Mouse (Mus musculus) myocyte (in vitro differentiated cells): ENCODE results near the gene Actb. TPM values are rescaled to one million over a fixed set of nuclear protein-coding genes. Genes with fewer than 3 reads are reported as not detected.

Experiments used
- H3K27me3 ChIP-seq: one replicate; pipeline ENCODE4 v1.6.1; 2011; ENCODE audit not compliant: control insufficient read depth, insufficient read depth, insufficient read length
- H3K36me3 ChIP-seq: one replicate; pipeline ENCODE4 v1.6.1; 2011; ENCODE audit not compliant: control insufficient read depth, insufficient read depth
- H3K4me2 ChIP-seq: one replicate; pipeline ENCODE4 v1.6.1; 2011; ENCODE audit warnings: low read depth, control low read depth
- H3K4me3 ChIP-seq: one replicate; pipeline ENCODE4 v1.5.1; 2011; ENCODE audit warnings: mild to moderate bottlenecking, control low read depth, moderate library complexity
- H3K79me2 ChIP-seq: one replicate; pipeline ENCODE4 v1.6.1; 2011; ENCODE audit not compliant: control insufficient read depth, insufficient read depth
- H3ac ChIP-seq: one replicate; pipeline ENCODE4 v1.6.1; 2011; ENCODE audit not compliant: control insufficient read depth, insufficient read length
- CEBPB ChIP-seq: IDR thresholded peaks from 2 replicates; pipeline ENCODE4 v1.6.1; 2011; ENCODE audit warnings: mild to moderate bottlenecking, moderate library complexity; ENCODE audit not compliant: poor library complexity, insufficient read depth, severe bottlenecking
- E2F4 ChIP-seq: IDR thresholded peaks from one replicate; pipeline ENCODE4 v1.6.1; 2011; ENCODE audit warnings: mild to moderate bottlenecking, control low read depth, moderate library complexity; ENCODE audit not compliant: insufficient read depth
- MAX ChIP-seq: IDR thresholded peaks from one replicate; pipeline ENCODE4 v1.6.1; 2011; ENCODE audit warnings: low read depth, mild to moderate bottlenecking, control low read depth
- MYOD1 ChIP-seq, 3 experiments: IDR thresholded peaks; one replicate each; pipeline ENCODE4 v1.6.1; 2011; ENCODE audit warnings: control low read depth in 2 of 3, low read depth in 2 of 3, mild to moderate bottlenecking in 2 of 3, moderate library complexity in 1 of 3; ENCODE audit not compliant: insufficient read length in 2 of 3, control insufficient read depth in 1 of 3
- MYOG ChIP-seq, 3 experiments: IDR thresholded peaks; one replicate each; pipeline ENCODE4 v1.6.1; 2011; ENCODE audit warnings: control low read depth in 2 of 3, low read depth in 2 of 3, mild to moderate bottlenecking in 2 of 3; ENCODE audit not compliant: insufficient read length in 2 of 3, control insufficient read depth in 1 of 3, insufficient read depth in 1 of 3
- POLR2A ChIP-seq: IDR thresholded peaks from one replicate; pipeline ENCODE4 v1.6.1; 2011; ENCODE audit warnings: low read depth, mild to moderate bottlenecking, control low read depth, moderate library complexity; ENCODE audit not compliant: insufficient read length
- POLR2AphosphoS2 ChIP-seq: IDR thresholded peaks from one replicate; pipeline ENCODE4 v1.6.1; 2011; ENCODE audit warnings: low read depth, control low read depth; ENCODE audit not compliant: insufficient read length
- REST ChIP-seq: IDR thresholded peaks from one replicate; pipeline ENCODE4 v1.6.1; 2011; ENCODE audit warnings: mild to moderate bottlenecking, control low read depth, moderate library complexity; ENCODE audit not compliant: insufficient read depth, insufficient read length
- SRF ChIP-seq: IDR thresholded peaks from one replicate; pipeline ENCODE4 v1.6.1; 2011; ENCODE audit warnings: low read depth; ENCODE audit not compliant: control insufficient read depth, insufficient read length
- TCF12 ChIP-seq: IDR thresholded peaks from one replicate; pipeline ENCODE4 v1.6.1; 2011; ENCODE audit warnings: mild to moderate bottlenecking, control low read depth; ENCODE audit not compliant: poor library complexity, insufficient read depth, severe bottlenecking
- TCF3 ChIP-seq: IDR thresholded peaks from one replicate; pipeline ENCODE4 v1.6.1; 2011; ENCODE audit warnings: low read depth, control low read depth; ENCODE audit not compliant: insufficient read length
- USF1 ChIP-seq: IDR thresholded peaks from one replicate; pipeline ENCODE4 v1.6.1; 2011; ENCODE audit warnings: low read depth, mild to moderate bottlenecking, control low read depth, moderate library complexity
- polyA plus RNA-seq: library from polyadenylated mRNA; unstranded; fragments of >200 nt; fragmentation: generic; extraction: Trizol; gene quantifications from one replicate; pipeline ENCODE4 v1.2.1, GENCODE M21; 2012; ENCODE audit warnings: missing spikeins

Actb gene
- polyA plus RNA-seq, 1 experiment: 2,198 TPM

- Histone ChIP-seq H3K36me3 (no peaks in the 10 kb centered on the region), H3K4me3 (no peak overlapping the region), H3ac (no peak overlapping the region), H3K27me3 (no peaks in the 10 kb centered on the region), H3K4me2 (no peak overlapping the region), H3K79me2 (peaks cover 18% of the 10 kb centered on the region)
- no peak for TF ChIP-seq CEBPB
- TF ChIP-seq TCF3: no peak
- no peak for TF ChIP-seq USF1
- no peak for TF ChIP-seq POLR2A
- no peak for TF ChIP-seq MYOD1 (IDR thresholded peaks at IDR 0.05; ENCODE audit: control insufficient read depth in 1 of 3, insufficient read length in 2 of 3, low read depth in 2 of 3)
- no peak for TF ChIP-seq E2F4
- no peak for TF ChIP-seq SRF
- no peak for TF ChIP-seq MYOG (IDR thresholded peaks at IDR 0.05; ENCODE audit: control insufficient read depth in 1 of 3, insufficient read depth in 1 of 3, insufficient read length in 2 of 3, low read depth in 2 of 3)
- TF ChIP-seq REST: no peak
- no peak for TF ChIP-seq TCF12
- no peak for TF ChIP-seq POLR2AphosphoS2
- TF ChIP-seq MAX: no peak
Measured at GRCm38 (mm10) chr5:142911629-142912028, 5.1 kb upstream of the Actb start.

DNA sequence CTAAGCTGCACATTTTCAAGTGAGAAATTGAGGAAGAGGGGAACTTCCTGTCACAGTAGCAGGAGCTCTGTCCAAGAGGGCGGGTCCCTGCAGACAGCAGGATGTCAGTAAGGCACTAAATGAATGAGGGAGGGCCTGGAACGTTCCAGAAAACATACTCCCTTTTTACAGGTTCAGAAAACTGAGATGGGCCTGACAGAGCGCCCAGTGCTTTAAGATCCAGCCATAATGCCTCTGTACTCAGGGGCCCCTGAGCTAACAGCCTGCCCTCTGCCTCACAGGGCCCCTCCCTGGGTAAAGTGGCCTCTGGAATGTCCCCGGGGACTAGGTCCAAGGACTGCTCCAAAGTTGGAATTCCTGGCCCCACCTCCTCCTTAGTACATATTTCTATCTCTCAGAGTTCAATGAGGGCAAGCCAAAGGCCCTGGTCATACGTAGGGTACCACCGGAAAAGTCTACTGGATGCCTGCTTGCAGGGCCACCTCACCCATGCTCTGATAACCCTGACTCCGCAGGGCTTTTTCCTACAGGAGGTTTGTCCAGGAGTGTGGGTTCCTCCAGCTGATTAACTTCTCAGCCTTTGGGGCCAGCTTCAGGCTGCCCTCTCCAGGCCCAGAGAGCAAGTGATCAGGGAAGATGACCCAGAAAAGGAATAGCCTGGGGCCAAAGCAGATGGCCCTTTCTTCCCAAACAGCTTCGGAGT, 3.2 kb upstream of the Actb start:
- peaks cover 34% of the 10 kb centered on the region for H3K79me2 ChIP-seq
- peak overlapping the region; percentile 93 for H3K4me2 ChIP-seq
- H3K4me3 ChIP-seq: no peak overlapping the region
- peaks cover 8% of the 10 kb centered on the region for H3K36me3 ChIP-seq
- H3K27me3 ChIP-seq: no peaks in the 10 kb centered on the region
- TF ChIP-seq TCF3 (no peak), SRF (no peak), E2F4 (no peak), POLR2AphosphoS2 (no peak), POLR2A (peak; percentile 16)
- no peak overlapping the region for H3ac ChIP-seq

- Histone ChIP-seq H3K27me3 (no peaks in the 10 kb centered on the region), H3ac (no peak overlapping the region), H3K79me2 (peaks cover 40% of the 10 kb centered on the region), H3K4me3 (no peak overlapping the region), H3K4me2 (peak overlapping the region; percentile 93), H3K36me3 (peaks cover 14% of the 10 kb centered on the region)
- TF ChIP-seq E2F4: no peak
- TF ChIP-seq MYOG (IDR thresholded peaks at IDR 0.05; ENCODE audit: control insufficient read depth in 1 of 3, insufficient read depth in 1 of 3, insufficient read length in 2 of 3, low read depth in 2 of 3): no peak
- TF ChIP-seq SRF: no peak
- no peak for TF ChIP-seq MYOD1 (IDR thresholded peaks at IDR 0.05; ENCODE audit: control insufficient read depth in 1 of 3, insufficient read length in 2 of 3, low read depth in 2 of 3)
- no peak for TF ChIP-seq MAX
- TF ChIP-seq POLR2AphosphoS2: no peak
- no peak for TF ChIP-seq USF1
- no peak for TF ChIP-seq CEBPB
- TF ChIP-seq TCF3: no peak
- TF ChIP-seq REST: no peak
- TF ChIP-seq TCF12: no peak
- no peak for TF ChIP-seq POLR2A
Measured at GRCm38 (mm10) chr5:142908941-142909575, 2.5 kb upstream of the Actb start.

GRCm38 (mm10) chr5:142907803-142908559, 1.4 kb upstream of the Actb start:
- no peaks in the 10 kb centered on the region for H3K27me3 ChIP-seq
- H3K4me3 ChIP-seq: peak overlapping the region; percentile 97

More at GRCm38 (mm10) chr5:142907803-142908559, 1.4 kb upstream of the Actb start:
- peaks cover 23% of the 10 kb centered on the region for H3K36me3 ChIP-seq
- H3ac ChIP-seq: no peak overlapping the region
- H3K79me2 ChIP-seq: peaks cover 47% of the 10 kb centered on the region
- H3K4me2 ChIP-seq: peak overlapping the region; percentile 93
- peak; percentile 8 for TF ChIP-seq SRF
- no peak for TF ChIP-seq TCF12
